Mouse (Mus musculus) ES-E14 (cell line): Measurements from ENCODE around the gene Ikzf4.

Source experiments
- CHD2 ChIP-seq: IDR thresholded peaks from 2 replicates; pipeline ENCODE4 v1.6.1; 2014; ENCODE audit warnings: mild to moderate bottlenecking, low read depth, low read length, inconsistent platforms
- HCFC1 ChIP-seq: IDR thresholded peaks from 2 replicates; pipeline ENCODE4 v1.6.1; 2012; ENCODE audit warnings: low read length, inconsistent platforms, borderline replicate concordance; ENCODE audit not compliant: insufficient read depth
- MAFK ChIP-seq: IDR thresholded peaks from 2 replicates; pipeline ENCODE4 v1.6.1; 2014; ENCODE audit warnings: mild to moderate bottlenecking, low read depth, low read length, inconsistent platforms; ENCODE audit not compliant: insufficient read depth

DNA sequence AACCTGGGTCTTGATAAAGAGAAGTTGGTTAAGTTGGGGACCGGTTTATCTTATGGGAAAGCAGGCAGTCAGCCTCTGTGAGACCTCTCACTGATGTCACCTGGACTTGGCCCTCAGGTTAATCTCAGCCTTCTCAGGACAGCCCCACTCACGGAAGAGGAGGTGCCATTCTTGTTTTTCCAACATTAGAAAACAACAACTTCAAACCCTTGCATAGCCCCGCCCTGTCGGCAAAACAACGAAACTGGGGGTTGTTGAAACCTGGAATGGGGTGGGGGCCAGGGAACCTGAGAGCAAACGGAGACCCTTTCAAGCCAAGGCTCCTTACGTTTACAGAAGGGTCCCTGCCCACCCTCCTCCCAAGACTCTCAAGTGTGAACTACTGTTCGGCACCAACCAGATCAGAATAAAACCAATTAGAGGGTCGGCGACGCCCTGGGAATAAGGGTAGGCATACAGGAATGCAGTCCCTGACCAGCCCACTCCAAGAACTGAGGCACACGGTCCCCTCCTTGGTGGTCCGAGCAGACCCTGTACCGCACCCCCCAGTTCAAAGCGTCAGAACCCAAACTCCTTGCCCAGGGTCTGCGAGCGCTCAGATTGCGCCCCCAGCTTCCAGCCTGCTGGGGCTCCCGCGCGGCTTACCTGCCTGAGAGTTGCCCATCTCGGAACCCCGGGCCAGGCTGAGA is 56.9 kb downstream of the Ikzf4 start:
- no peak for TF ChIP-seq HCFC1
- no peak for TF ChIP-seq MAFK
- no peak for TF ChIP-seq CHD2
